Mouse (Mus musculus) limb, embryonic 14.5 days (tissue): ENCODE measurements around the gene Gm9936. TPM values are rescaled to one million over a fixed set of nuclear protein-coding genes. Genes with fewer than 3 reads are reported as not detected.

Experiments used
- ATAC-seq: fragments of 200-750 bp; cut with Nextera tagmentation; 2 replicates; pipeline ENCODE4 v1.8.0; 2017; ENCODE audit warnings: low read depth, moderate number of reproducible peaks, moderate TSS enrichment; ENCODE audit not compliant: low FRiP score
- DNase-seq: peaks from one replicate; pipeline ENCODE4 v3.0.0-alpha.2; 2015; ENCODE audit warnings: low spot score
- H3K27ac ChIP-seq: fragments of 300-500 bp; sonication (generic); replicated peaks from 2 replicates; pipeline ENCODE4 v1.5.1; 2014; ENCODE audit warnings: low read depth, mild to moderate bottlenecking, low read length, moderate library complexity, mixed read lengths
- H3K27me3 ChIP-seq: fragments of 300-500 bp; sonication (generic); 2 replicates; pipeline ENCODE4 v1.6.1; 2014; ENCODE audit warnings: low read length, mixed read lengths; ENCODE audit not compliant: control insufficient read depth, insufficient read depth
- H3K36me3 ChIP-seq: fragments of 300-500 bp; sonication (generic); 2 replicates; pipeline ENCODE4 v1.6.1; 2014; ENCODE audit warnings: mild to moderate bottlenecking, low read length, moderate library complexity, mixed read lengths; ENCODE audit not compliant: control insufficient read depth, insufficient read depth
- H3K4me1 ChIP-seq: fragments of 300-500 bp; sonication (generic); 2 replicates; pipeline ENCODE4 v1.6.1; 2014; ENCODE audit warnings: antibody characterized with exemption, low read length, mixed read lengths; ENCODE audit not compliant: control insufficient read depth, insufficient read depth
- H3K4me2 ChIP-seq: fragments of 300-500 bp; sonication (generic); replicated peaks from 2 replicates; pipeline ENCODE4 v1.6.1; 2014; ENCODE audit warnings: low read depth, mild to moderate bottlenecking, low read length, moderate library complexity; ENCODE audit not compliant: severe bottlenecking
- H3K4me3 ChIP-seq: fragments of 300-500 bp; sonication (generic); replicated peaks from 2 replicates; pipeline ENCODE4 v1.5.1; 2014; ENCODE audit warnings: low read length
- H3K9ac ChIP-seq: fragments of 300-500 bp; sonication (generic); 2 replicates; pipeline ENCODE4 v1.6.1; 2014; ENCODE audit warnings: mild to moderate bottlenecking, low read depth, low read length, moderate library complexity; ENCODE audit not compliant: severe bottlenecking
- H3K9me3 ChIP-seq: fragments of 300-500 bp; sonication (generic); 2 replicates; pipeline ENCODE4 v1.6.1; 2016; ENCODE audit warnings: low read length; ENCODE audit not compliant: control insufficient read depth
- POLR2A ChIP-seq: fragments of 200-500 bp; IDR thresholded peaks from 2 replicates; pipeline ENCODE4 v1.8.0; 2012; ENCODE audit warnings: inconsistent platforms, mild to moderate bottlenecking, moderate library complexity, borderline replicate concordance; ENCODE audit not compliant: insufficient read depth, insufficient read length; ENCODE audit errors: extremely low read depth
- WGBS: fragments of 180-500 bp; shearing (Covaris S2); extraction: QIAGEN DNeasy Blood & Tissue Kit; methylation state at CpG from one replicate; pipeline ENCODE4 v1.1.7; 2014; 5-methylcytosine and 5-hydroxymethylcytosine counted together
- polyA plus RNA-seq, 2 experiments: library from polyadenylated mRNA; depleted of rRNA in 1 of 2; stranded (reverse) in 1 of 2; unstranded in 1 of 2; fragments of >200 nt; fragmentation: Nextera tagmentation in 1 of 2; extraction: Ambion mirVana in 1 of 2; gene quantifications; 2 replicates each; pipeline versions ENCODE4 v1.2.1 to v1.2.3; 2012 to 2014

Gm9936 gene
- polyA plus RNA-seq, 2 experiments: 0.13 to 0.36 TPM

GRCm38 (mm10) chr5:114809181-114809756 is 49.2 kb downstream of the Gm9936 start:
- Histone ChIP-seq H3K27me3 (no peaks in the 10 kb centered on the region), H3K4me2 (no peak overlapping the region), H3K36me3 (peaks cover 26% of the 10 kb centered on the region), H3K27ac (no peak overlapping the region), H3K4me3 (no peak overlapping the region), H3K4me1 (peaks cover 17% of the 10 kb centered on the region), H3K9me3 (no peaks in the 10 kb centered on the region), H3K9ac (no peak overlapping the region)
- DNase-seq (no peak), ATAC-seq (no peak)
- TF ChIP-seq POLR2A: no peak
- WGBS: 76% methylated on average over 10 of the region's 10 CpGs

- Histone ChIP-seq H3K9me3 (no peaks in the 10 kb centered on the region), H3K27me3 (no peaks in the 10 kb centered on the region), H3K4me1 (peaks cover 17% of the 10 kb centered on the region), H3K4me2 (no peak overlapping the region), H3K4me3 (no peak overlapping the region), H3K27ac (no peak overlapping the region), H3K36me3 (peaks cover 29% of the 10 kb centered on the region), H3K9ac (no peak overlapping the region)
- no peak for DNase-seq
- TF ChIP-seq POLR2A: no peak
- ATAC-seq: no peak
- WGBS: 64% methylated on average over 8 of the region's 8 CpGs
Measured at GRCm38 (mm10) chr5:114808385-114808784, 50.1 kb downstream of the Gm9936 start.

GRCm38 (mm10) chr5:114807893-114808292 is 50.6 kb downstream of the Gm9936 start:
- H3K4me3 ChIP-seq: no peak overlapping the region
- ATAC-seq (no peak), DNase-seq (no peak)
- no peak overlapping the region for H3K9ac ChIP-seq
- WGBS: 35% methylated on average over 6 of the region's 6 CpGs
- peaks cover 17% of the 10 kb centered on the region for H3K4me1 ChIP-seq
- H3K9me3 ChIP-seq: no peaks in the 10 kb centered on the region
- peaks cover 32% of the 10 kb centered on the region for H3K36me3 ChIP-seq
- no peak overlapping the region for H3K4me2 ChIP-seq
- TF ChIP-seq POLR2A: no peak
- H3K27me3 ChIP-seq: no peaks in the 10 kb centered on the region
- no peak overlapping the region for H3K27ac ChIP-seq

- H3K4me2 ChIP-seq: no peak overlapping the region
Measured at GRCm38 (mm10) chr5:114807468-114807867, 51.0 kb downstream of the Gm9936 start.

GRCm38 (mm10) chr5:114807063-114807462 is 51.4 kb downstream of the Gm9936 start:
- 41% methylated on average over 9 of the region's 9 CpGs for WGBS
- ATAC-seq (no peak), DNase-seq (no peak)
- Histone ChIP-seq H3K27me3 (no peaks in the 10 kb centered on the region), H3K27ac (peak overlapping the region; percentile 61), H3K9me3 (no peaks in the 10 kb centered on the region), H3K9ac (no peak overlapping the region), H3K36me3 (peaks cover 39% of the 10 kb centered on the region), H3K4me2 (no peak overlapping the region), H3K4me1 (peaks cover 17% of the 10 kb centered on the region), H3K4me3 (no peak overlapping the region)
- TF ChIP-seq POLR2A: no peak

More at GRCm38 (mm10) chr5:114807468-114807867, 51.0 kb downstream of the Gm9936 start:
- DNase-seq (peak; percentile 20), ATAC-seq (no peak; the same call in 1 of the 2 replicates)
- Histone ChIP-seq H3K4me3 (no peak overlapping the region), H3K4me1 (peaks cover 17% of the 10 kb centered on the region), H3K27me3 (no peaks in the 10 kb centered on the region), H3K27ac (peak overlapping the region; percentile 61), H3K9me3 (no peaks in the 10 kb centered on the region), H3K36me3 (peaks cover 36% of the 10 kb centered on the region), H3K9ac (no peak overlapping the region)
- WGBS: 18% methylated on average over 8 of the region's 8 CpGs
- no peak for TF ChIP-seq POLR2A
